10 mouse cellular contexts compared by ENCODE assay signal in the genomic region with DNA sequence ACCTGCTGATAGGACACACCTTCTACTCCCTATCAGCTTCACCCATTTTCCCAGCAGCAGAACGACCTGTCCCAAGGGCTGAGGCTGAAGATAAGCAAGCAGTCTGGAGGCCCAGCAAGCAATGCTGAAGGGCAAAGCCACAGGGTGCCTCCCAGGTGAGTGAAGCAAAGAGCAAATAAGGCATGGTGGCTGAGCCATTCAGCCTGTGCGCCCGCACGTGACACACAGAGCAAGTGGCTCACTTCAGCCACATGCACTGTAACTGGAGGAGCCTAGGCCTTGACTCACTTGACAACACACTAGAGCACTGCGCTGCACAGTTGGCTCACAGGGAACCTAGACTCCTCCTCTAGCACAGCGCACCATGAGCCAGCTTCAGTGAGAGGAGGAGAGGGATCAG. TPM values are rescaled to one million over a fixed set of nuclear protein-coding genes. Genes with fewer than 3 reads are reported as not detected.
DNase-seq lines count a peak whose midpoint lies in the region; ATAC-seq lines count a peak whose summit lies in the region.
"Had no signal": no experiment of that assay in that cellular context is flagged by ENCODE, and none has a peak within 500 bp of the region (broad histone marks: within the 10 kb centered on the region; RNA-seq: fewer than 3 reads in every experiment).

No protein-coding gene starts in this region.

- H3K9me3 ChIP-seq in hindbrain, embryonic 13.5 days = no peaks in the 10 kb centered on the region
- no peaks in the 10 kb centered on the region for H3K9me3 ChIP-seq in hindbrain, embryonic 14.5 days (ENCODE audit: control insufficient read depth, low read length)
- H3K9me3 ChIP-seq: forebrain, embryonic 10.5 days had no signal

- peak overlapping the region; percentile 19; the same call in 1 of the 2 replicates for H3K9ac ChIP-seq in hindbrain, embryonic 13.5 days
- no peak overlapping the region for H3K9ac ChIP-seq in hindbrain, embryonic 14.5 days

- peaks cover 43% of the 10 kb centered on the region for H3K4me1 ChIP-seq in hindbrain, embryonic 13.5 days (replicated peaks)
- H3K4me1 ChIP-seq in hindbrain, embryonic 14.5 days (replicated peaks; ENCODE audit: control insufficient read depth, insufficient read depth, low read length) = peaks cover 6% of the 10 kb centered on the region; the same call in 1 of the 2 replicates

- no peak overlapping the region for H3K4me2 ChIP-seq in hindbrain, embryonic 13.5 days
- no peak overlapping the region for H3K4me2 ChIP-seq in hindbrain, embryonic 14.5 days (replicated peaks)

- WGBS in hindbrain, embryonic 13.5 days = 86% methylated on average over 6 of the region's 6 CpGs
- 85% methylated on average over 6 of the region's 6 CpGs for WGBS in hindbrain, embryonic 14.5 days

- H3K27me3 ChIP-seq in hindbrain, embryonic 13.5 days = no peaks in the 10 kb centered on the region
- no peaks in the 10 kb centered on the region for H3K27me3 ChIP-seq in hindbrain, embryonic 14.5 days (ENCODE audit: control insufficient read depth, insufficient read depth, low read length)

- H3K27ac ChIP-seq in hindbrain, embryonic 13.5 days = no peak overlapping the region
- no peak overlapping the region for H3K27ac ChIP-seq in hindbrain, embryonic 14.5 days
- H3K27ac ChIP-seq: forebrain, embryonic 10.5 days had no signal

- no peak for ATAC-seq in hindbrain, embryonic 13.5 days (ENCODE audit: low FRiP score)
- ATAC-seq in hindbrain, embryonic 14.5 days (ENCODE audit: low FRiP score) = no peak

- no peak for DNase-seq in hindbrain, embryonic 14.5 days (ENCODE audit: low spot score)
- peak; percentile 58 for DNase-seq in R1 (ENCODE audit: low read depth, low spot score)
- DNase-seq in kidney, postnatal 25 days = peak; percentile 43 to 78
- DNase-seq in lung, postnatal 36 days = peak; percentile 90
- no peak for DNase-seq in thymus, postnatal 10 days (ENCODE audit: low spot score in 2 of 2)
- DNase-seq in right cerebral cortex, postnatal 10 days (ENCODE audit: low spot score in 2 of 2) = no peak
- DNase-seq in cerebellum, postnatal 25 days = no peak
- DNase-seq: adrenal gland, postnatal 25 days had no signal

- H3K36me3 ChIP-seq in hindbrain, embryonic 13.5 days = peaks cover 31% of the 10 kb centered on the region
- peaks cover 30% of the 10 kb centered on the region for H3K36me3 ChIP-seq in hindbrain, embryonic 14.5 days (replicated peaks; ENCODE audit: control insufficient read depth, insufficient read depth)

- H3K4me3 ChIP-seq in hindbrain, embryonic 13.5 days = no peak overlapping the region
- H3K4me3 ChIP-seq in hindbrain, embryonic 14.5 days (replicated peaks; ENCODE audit: low read length) = no peak overlapping the region
- H3K4me3 ChIP-seq: forebrain, embryonic 10.5 days had no signal

RNA-seq across cellular contexts. Expression of gene Pik3r1, which starts 14.4 kb away (rescaled TPM):
- polyA plus RNA-seq in hindbrain, embryonic 13.5 days (2015; fragmentation: Nextera tagmentation; extraction: Ambion mirVana) = 46.8 and 46.9 TPM in 2 replicates
- 86.7 and 94.5 TPM in 2 replicates for polyA plus RNA-seq in hindbrain, embryonic 14.5 days (2014; fragmentation: Nextera tagmentation; extraction: Ambion mirVana)

Comparison
In these comparisons a context has a peak if more than half of its experiments do, and no peak if none do; other contexts are left out.
1. DNase-seq: peak in R1 (single experiment), kidney, postnatal 25 days (2 of 2) and lung, postnatal 36 days (single experiment); none in hindbrain, embryonic 14.5 days (single experiment), thymus, postnatal 10 days (0 of 2), right cerebral cortex, postnatal 10 days (0 of 2) and cerebellum, postnatal 25 days (0 of 2).